Mouse (Mus musculus) left cerebral cortex, postnatal 4 days (tissue): ENCODE results near the gene Cacna1b. TPM values are rescaled to one million over a fixed set of nuclear protein-coding genes. Genes with fewer than 3 reads are reported as not detected.

Source experiments
- DNase-seq: peaks from one replicate; pipeline ENCODE4 v3.0.0-alpha.2; 2022
- intact Hi-C: fragments of 180-260 bp; cut with DNase I; formaldehyde crosslinking; loops from one replicate; pipeline ENCODE4 v1.15.1; 2025
- total RNA-seq, 2 experiments: library from RNA; stranded (reverse); gene quantifications; 2 replicates each; pipeline ENCODE4 v1.2.3; 2021

The Cacna1b gene
- total RNA-seq, 2 experiments from 2014 or later, result 113 to 119 TPM

GRCm38 (mm10) chr2:24561946-24562345 is 201.0 kb downstream of the Cacna1b start:
- intact Hi-C loops, result loop anchor here (10.0 kb wide), 1 partner anchor 1247 kb away; no protein-coding TSS in a partner anchor
- DNase-seq, result no peak

GRCm38 (mm10) chr2:24560201-24560600 is 202.8 kb downstream of the Cacna1b start:
- intact Hi-C loops, result loop anchor here (10.0 kb wide), 1 partner anchor 1245 kb away; no protein-coding TSS in a partner anchor
- DNase-seq, result no peak

- intact Hi-C loops, result no loop called here
Observed at GRCm38 (mm10) chr2:24556347-24556746, 206.6 kb downstream of the Cacna1b start.

GRCm38 (mm10) chr2:24553962-24554361 is 209.0 kb downstream of the Cacna1b start:
- DNase-seq, result no peak
- intact Hi-C loops, result no loop called here

More at GRCm38 (mm10) chr2:24556347-24556746, 206.6 kb downstream of the Cacna1b start:
- no peak for DNase-seq

Other genes starting within 250 kb of the Cacna1b start
- 100 to 1,000 TPM; 118 to 122 TPM for gene Ehmt1, start 156.5 kb upstream of the Cacna1b start, total RNA-seq
- 10 to 100 TPM; 51.4 to 53.4 TPM for gene Arrdc1, start 172.1 kb upstream of the Cacna1b start, total RNA-seq
- 10 to 100 TPM; 66.4 to 72.3 TPM for gene Zmynd19, start 186.6 kb upstream of the Cacna1b start, total RNA-seq
- gene Dph7, start 199.2 kb upstream of the Cacna1b start, total RNA-seq, result 10 to 100 TPM; 30.1 to 30.6 TPM
- 10 to 100 TPM; 66.1 to 69.2 TPM for gene Mrpl41, start 211.9 kb upstream of the Cacna1b start, total RNA-seq
- gene Pnpla7, start 212.9 kb upstream of the Cacna1b start, total RNA-seq, result 1 to 10 TPM; 7.0 to 8.4 TPM